Mouse (Mus musculus) ovary, postnatal 36 days (tissue): Measurements from ENCODE around the gene Gm20521.

ENCODE experiments used
- DNase-seq: peaks from one replicate; pipeline ENCODE4 v3.0.0; 2022; ENCODE audit warnings: low spot score, mixed read lengths

The Gm20521 gene

GRCm38 (mm10) chr14:54893651-54894181, 10.5 kb downstream of the Gm20521 start:
- DNase-seq, result peak; percentile 96

- peak; percentile 74 for DNase-seq
Measured at GRCm38 (mm10) chr14:54894296-54895151, 11.3 kb downstream of the Gm20521 start.

- DNase-seq, result peak; percentile 73
Measured at GRCm38 (mm10) chr14:54897445-54897844, 14.2 kb downstream of the Gm20521 start.

- DNase-seq, result no peak
Measured at GRCm38 (mm10) chr14:54900383-54900782, 17.1 kb downstream of the Gm20521 start.

GRCm38 (mm10) chr14:54903641-54904040, 20.4 kb downstream of the Gm20521 start:
- no peak for DNase-seq

GRCm38 (mm10) chr14:54908682-54909081, 25.4 kb downstream of the Gm20521 start:
- no peak for DNase-seq

GRCm38 (mm10) chr14:54912109-54912850, 29.0 kb downstream of the Gm20521 start:
- peak; percentile 22 for DNase-seq

GRCm38 (mm10) chr14:54912886-54913285, 29.6 kb downstream of the Gm20521 start, which contains the start of gene Slc22a17:
Gene Slc22a17 (minus strand): TSS chr14:54913132.
- peak; percentile 75 for DNase-seq

- DNase-seq, result no peak
Measured at GRCm38 (mm10) chr14:54913343-54913742, 30.1 kb downstream of the Gm20521 start.

GRCm38 (mm10) chr14:54920076-54920685, 36.9 kb downstream of the Gm20521 start:
- DNase-seq, result no peak

GRCm38 (mm10) chr14:54924641-54925348, 41.6 kb downstream of the Gm20521 start:
- DNase-seq, result peak; percentile 33

- peak; percentile 65 for DNase-seq
Measured at GRCm38 (mm10) chr14:54925349-54926342, 42.4 kb downstream of the Gm20521 start, which contains the start of gene Efs. Gene Efs (minus strand): TSS chr14:54926126.

GRCm38 (mm10) chr14:54926401-54927158, 43.3 kb downstream of the Gm20521 start:
- peak; percentile 66 for DNase-seq

GRCm38 (mm10) chr14:54927296-54927695, 44.1 kb downstream of the Gm20521 start:
- DNase-seq, result no peak

GRCm38 (mm10) chr14:54929801-54930200, 46.6 kb downstream of the Gm20521 start:
- DNase-seq, result no peak

- DNase-seq, result no peak
Measured at GRCm38 (mm10) chr14:54930431-54930830, 47.2 kb downstream of the Gm20521 start.

- DNase-seq, result no peak
Measured at GRCm38 (mm10) chr14:54932645-54933150, 49.5 kb downstream of the Gm20521 start, which contains the start of gene Il25. Gene Il25 (plus strand): TSS chr14:54932695.

GRCm38 (mm10) chr14:54935904-54936830, 52.9 kb downstream of the Gm20521 start, which contains the start of gene Cmtm5:
Gene Cmtm5 (plus strand): TSS chr14:54936261.
- DNase-seq, result no peak
